Mouse (Mus musculus) MEL (cell line): Measurements from ENCODE around the gene Kcnj6.

Experiments
- BHLHE40 ChIP-seq: IDR thresholded peaks from 2 replicates; pipeline ENCODE4 v1.6.1; 2012; ENCODE audit warnings: low read depth, mild to moderate bottlenecking, inconsistent platforms, low read length, improper control_type of control experiment, borderline replicate concordance
- CTCF ChIP-seq, 3 experiments: IDR thresholded peaks in 2 of 3; conservative IDR thresholded peaks in 1 of 3; 2 replicates each; pipeline ENCODE4 v1.5.1; 2011 to 2012; ENCODE audit warnings: low read length in 3 of 3, low read depth in 2 of 3, mild to moderate bottlenecking in 2 of 3, improper control_type of control experiment in 1 of 3, inconsistent platforms in 1 of 3, mixed read lengths in 1 of 3, moderate library complexity in 1 of 3; ENCODE audit not compliant: control insufficient read depth in 1 of 3, insufficient read depth in 1 of 3, poor library complexity in 1 of 3, severe bottlenecking in 1 of 3
- EP300 ChIP-seq, 2 experiments: IDR thresholded peaks; 2 replicates each; pipeline ENCODE4 v1.6.1; 2011; ENCODE audit warnings: improper control_type of control experiment in 2 of 2, low read length in 2 of 2, low read depth in 1 of 2, mild to moderate bottlenecking in 1 of 2
- NRF1 ChIP-seq: IDR thresholded peaks from 2 replicates; pipeline ENCODE4 v1.6.1; 2014; ENCODE audit warnings: low read depth, mild to moderate bottlenecking, inconsistent platforms, low read length, improper control_type of control experiment, moderate library complexity; ENCODE audit not compliant: poor library complexity, insufficient read depth, severe bottlenecking
- POLR2AphosphoS2 ChIP-seq: IDR thresholded peaks from 2 replicates; pipeline ENCODE4 v1.6.1; 2011; ENCODE audit warnings: low read length, improper control_type of control experiment
- ZC3H11A ChIP-seq: IDR thresholded peaks from 2 replicates; pipeline ENCODE4 v1.6.1; 2012; ENCODE audit warnings: low read depth, mild to moderate bottlenecking, inconsistent platforms, low read length, improper control_type of control experiment
- ZMIZ1 ChIP-seq: IDR thresholded peaks from 2 replicates; pipeline ENCODE4 v1.6.1; 2012; ENCODE audit warnings: low read depth, mild to moderate bottlenecking, inconsistent platforms, low read length, improper control_type of control experiment, moderate library complexity
- ZNF384 ChIP-seq: IDR thresholded peaks from 2 replicates; pipeline ENCODE4 v1.6.1; 2012; ENCODE audit warnings: low read depth, mild to moderate bottlenecking, inconsistent platforms, low read length, improper control_type of control experiment

DNA sequence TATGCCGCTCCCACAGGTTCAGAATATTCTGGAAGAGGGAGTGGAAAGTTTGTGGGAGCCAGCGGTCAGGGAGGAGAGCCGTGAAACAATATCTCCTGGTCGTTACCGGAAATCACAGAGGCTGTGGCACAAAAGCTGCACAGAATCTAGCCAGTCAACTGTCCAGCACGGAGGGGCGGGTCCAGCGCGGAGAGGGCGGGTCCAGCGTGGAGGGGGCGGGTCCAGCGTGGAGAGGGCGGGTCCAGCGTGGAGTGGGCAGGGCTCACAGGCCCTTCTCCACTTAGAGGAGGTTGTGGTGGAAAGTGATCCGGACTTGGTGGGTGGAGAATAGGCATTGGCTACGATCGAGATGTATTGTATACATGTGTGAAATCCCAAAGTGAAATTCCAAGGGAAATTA lies 169.3 kb downstream of the Kcnj6 start:
- no peak for TF ChIP-seq ZNF384
- no peak for TF ChIP-seq ZMIZ1
- no peak for TF ChIP-seq ZC3H11A
- no peak for TF ChIP-seq NRF1
- no peak for TF ChIP-seq EP300 (IDR thresholded peaks at IDR 0.05; ENCODE audit: low read depth in 1 of 2, low read length in 2 of 2)
- TF ChIP-seq CTCF (IDR thresholded peaks at IDR 0.05 in 2 of 3, conservative IDR thresholded peaks at IDR 0.05 in 1 of 3; ENCODE audit: control insufficient read depth in 1 of 3, insufficient read depth in 1 of 3, low read depth in 2 of 3, low read length in 3 of 3, poor library complexity in 1 of 3, severe bottlenecking in 1 of 3) = no peak
- TF ChIP-seq POLR2AphosphoS2 = no peak
- no peak for TF ChIP-seq BHLHE40
